Mouse (Mus musculus) liver, embryonic 14.5 days (tissue): Measurements from ENCODE around the gene Stra6l. TPM values are rescaled to one million over a fixed set of nuclear protein-coding genes. Genes with fewer than 3 reads are reported as not detected.

Source experiments
- ATAC-seq: fragments of 200-750 bp; cut with Nextera tagmentation; 2 replicates; pipeline ENCODE4 v1.8.0; 2017; ENCODE audit warnings: moderate number of reproducible peaks, mild to moderate bottlenecking, moderate library complexity; ENCODE audit not compliant: insufficient read depth
- DNase-seq, 3 experiments: peaks; one replicate each; pipeline ENCODE4 v3.0.0-alpha.2; 2012 to 2013; ENCODE audit warnings: low read depth in 3 of 3, low spot score in 3 of 3
- H3K27ac ChIP-seq: fragments of 300-500 bp; sonication (generic); 2 replicates; pipeline ENCODE4 v1.5.1; 2014; ENCODE audit warnings: moderate library complexity, mild to moderate bottlenecking, control low read depth, inconsistent platforms
- H3K27me3 ChIP-seq: fragments of 300-500 bp; sonication (generic); 2 replicates; pipeline ENCODE4 v1.6.1; 2014; ENCODE audit warnings: mild to moderate bottlenecking, low read length, moderate library complexity; ENCODE audit not compliant: control insufficient read depth, insufficient read depth
- H3K36me3 ChIP-seq: fragments of 300-500 bp; sonication (generic); replicated peaks from 2 replicates; pipeline ENCODE4 v1.6.1; 2014; ENCODE audit warnings: low read depth; ENCODE audit not compliant: control insufficient read depth, insufficient read depth
- H3K4me1 ChIP-seq, 2 experiments: fragments of 200-500 bp in 1 of 2; fragments of 300-500 bp in 1 of 2; sonication (generic) in 1 of 2; replicated peaks; 2 replicates each; pipeline ENCODE4 v1.6.1; 2012 to 2014; ENCODE audit warnings: antibody characterized with exemption in 1 of 2, inconsistent platforms in 1 of 2, low read length in 1 of 2; ENCODE audit not compliant: control insufficient read depth in 2 of 2, insufficient read depth in 2 of 2
- H3K4me2 ChIP-seq: fragments of 300-500 bp; sonication (generic); 2 replicates; pipeline ENCODE4 v1.6.1; 2014; ENCODE audit warnings: low read depth, mild to moderate bottlenecking, control low read depth, moderate library complexity
- H3K4me3 ChIP-seq, 2 experiments: fragments of 200-500 bp in 1 of 2; fragments of 300-500 bp in 1 of 2; sonication (generic) in 1 of 2; 2 replicates each; pipeline ENCODE4 v1.5.1; 2012 to 2014; ENCODE audit warnings: low read depth in 2 of 2, low read length in 2 of 2, mild to moderate bottlenecking in 2 of 2, control low read depth in 1 of 2, inconsistent platforms in 1 of 2, moderate library complexity in 1 of 2; ENCODE audit not compliant: insufficient read depth in 1 of 2
- H3K9ac ChIP-seq: fragments of 300-500 bp; sonication (generic); replicated peaks from 2 replicates; pipeline ENCODE4 v1.6.1; 2014; ENCODE audit warnings: mild to moderate bottlenecking, control low read depth, moderate library complexity
- H3K9me3 ChIP-seq: fragments of 300-500 bp; sonication (generic); 2 replicates; pipeline ENCODE4 v1.6.1; 2016; ENCODE audit warnings: low read length, mixed read lengths; ENCODE audit not compliant: control insufficient read depth
- CTCF ChIP-seq: IDR thresholded peaks from 2 replicates; pipeline ENCODE4 v1.5.1; 2016; ENCODE audit warnings: antibody characterized with exemption, low read depth, control low read depth
- EP300 ChIP-seq: IDR thresholded peaks from 2 replicates; pipeline ENCODE4 v1.6.1; 2016; ENCODE audit warnings: antibody characterized with exemption, low read depth
- WGBS: fragments of 180-500 bp; shearing (Covaris S2); extraction: QIAGEN DNeasy Blood & Tissue Kit; methylation state at CpG from one replicate; pipeline ENCODE4 v1.1.7; 2014; ENCODE audit not compliant: insufficient replicate concordance; 5-methylcytosine and 5-hydroxymethylcytosine counted together
- polyA plus RNA-seq, 2 experiments: library from polyadenylated mRNA; depleted of rRNA in 1 of 2; stranded (reverse) in 1 of 2; unstranded in 1 of 2; fragments of >200 nt; fragmentation: Nextera tagmentation in 1 of 2; extraction: Ambion mirVana in 1 of 2; gene quantifications; 2 replicates each; pipeline versions ENCODE4 v1.2.1 to v1.2.3; 2012 to 2014

Gene Stra6l
- polyA plus RNA-seq, 2 experiments: 4.4 to 4.6 TPM

- ATAC-seq (no peak), DNase-seq (peak in 1 of 3 experiments; percentile 19)
- no peak overlapping the region for H3K9ac ChIP-seq
- no peaks in the 10 kb centered on the region for H3K27me3 ChIP-seq
- H3K4me1 ChIP-seq: no peaks in the 10 kb centered on the region; a peak in 1 of 4 replicates
- H3K4me2 ChIP-seq: no peak overlapping the region
- TF ChIP-seq EP300 (no peak), CTCF (peak; percentile 83)
- WGBS: 42% methylated on average over 19 of the region's 19 CpGs
- H3K4me3 ChIP-seq: no peak overlapping the region
- H3K27ac ChIP-seq: no peak overlapping the region
- no peaks in the 10 kb centered on the region for H3K9me3 ChIP-seq
- H3K36me3 ChIP-seq: no peaks in the 10 kb centered on the region
Measured at GRCm38 (mm10) chr4:45855803-45856424, 7.5 kb downstream of the Stra6l start.

DNA sequence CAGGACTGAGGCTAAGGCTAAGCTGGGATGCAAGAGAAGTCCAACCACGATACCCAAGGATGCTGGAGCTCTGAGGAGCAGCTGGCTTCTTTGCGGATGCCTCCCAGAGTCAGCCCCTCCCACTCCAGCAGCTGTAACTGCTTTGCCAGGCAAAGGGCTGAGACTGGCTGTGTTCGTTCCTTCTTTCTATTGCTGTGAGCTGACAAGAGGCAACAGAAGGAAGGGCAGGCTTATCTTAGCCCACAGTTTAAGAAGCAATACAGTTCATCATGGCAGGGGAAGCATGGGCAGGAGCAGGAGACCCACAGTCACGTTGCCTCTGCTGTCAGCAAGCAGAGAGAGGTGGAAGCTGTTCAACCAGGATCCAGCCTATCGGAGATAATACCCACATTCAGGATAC, 12.7 kb downstream of the Stra6l start:
- TF ChIP-seq EP300: no peak
- TF ChIP-seq CTCF: no peak
- H3K9ac ChIP-seq: no peak overlapping the region
- no peak overlapping the region for H3K27ac ChIP-seq
- no peaks in the 10 kb centered on the region for H3K9me3 ChIP-seq
- ATAC-seq: no peak
- no peak overlapping the region for H3K4me3 ChIP-seq
- H3K4me2 ChIP-seq: no peak overlapping the region
- 38% methylated on average over 5 of the region's 5 CpGs for WGBS
- H3K27me3 ChIP-seq: no peaks in the 10 kb centered on the region
- DNase-seq: no peak
- no peaks in the 10 kb centered on the region for H3K4me1 ChIP-seq
- H3K36me3 ChIP-seq: no peaks in the 10 kb centered on the region

- Histone ChIP-seq H3K4me1 (no peaks in the 10 kb centered on the region), H3K4me2 (no peak overlapping the region), H3K9ac (no peak overlapping the region), H3K36me3 (no peaks in the 10 kb centered on the region), H3K9me3 (no peaks in the 10 kb centered on the region), H3K27me3 (no peaks in the 10 kb centered on the region), H3K4me3 (no peak overlapping the region), H3K27ac (no peak overlapping the region)
- no peak for DNase-seq
- TF ChIP-seq EP300 (no peak), CTCF (no peak)
- no peak for ATAC-seq
- WGBS: 67% methylated on average over 8 of the region's 8 CpGs
Measured at GRCm38 (mm10) chr4:45867416-45867815, 19.0 kb downstream of the Stra6l start.

- H3K4me3 ChIP-seq: no peak overlapping the region
- no peak for TF ChIP-seq CTCF
- no peak overlapping the region for H3K4me2 ChIP-seq
- no peak overlapping the region for H3K27ac ChIP-seq
- no peak overlapping the region for H3K9ac ChIP-seq
- WGBS: 35% methylated on average over 24 of the region's 24 CpGs
- DNase-seq (no peak), ATAC-seq (no peak)
- H3K27me3 ChIP-seq: no peaks in the 10 kb centered on the region
- no peaks in the 10 kb centered on the region for H3K9me3 ChIP-seq
- no peaks in the 10 kb centered on the region for H3K4me1 ChIP-seq
- no peaks in the 10 kb centered on the region for H3K36me3 ChIP-seq
Measured at GRCm38 (mm10) chr4:45869021-45869815, 20.8 kb downstream of the Stra6l start.

GRCm38 (mm10) chr4:45872147-45872546, 23.7 kb downstream of the Stra6l start:
- no CpG with 5 or more reads among the region's 2 CpGs for WGBS
- DNase-seq: no peak
- H3K36me3 ChIP-seq: no peaks in the 10 kb centered on the region
- no peak overlapping the region for H3K4me3 ChIP-seq
- no peaks in the 10 kb centered on the region for H3K9me3 ChIP-seq
- no peaks in the 10 kb centered on the region for H3K27me3 ChIP-seq
- H3K9ac ChIP-seq: no peak overlapping the region
- no peak overlapping the region for H3K4me2 ChIP-seq
- no peak for ATAC-seq
- no peaks in the 10 kb centered on the region for H3K4me1 ChIP-seq
- H3K27ac ChIP-seq: no peak overlapping the region
- TF ChIP-seq EP300 (no peak), CTCF (no peak)
